Mouse (Mus musculus): ENCODE results near the gene Akap9. TPM values are rescaled to one million over a fixed set of nuclear protein-coding genes. Genes with fewer than 3 reads are reported as not detected.
"Not testable (repeated sequence)": the region's sequence is repeated elsewhere in the genome, so short reads cannot be mapped to it uniquely, and the experiment has no call there.

Akap9 gene
- polyA plus RNA-seq (2012; rRNA removed), result 11.7 and 13.9 TPM in 2 replicates

DNA sequence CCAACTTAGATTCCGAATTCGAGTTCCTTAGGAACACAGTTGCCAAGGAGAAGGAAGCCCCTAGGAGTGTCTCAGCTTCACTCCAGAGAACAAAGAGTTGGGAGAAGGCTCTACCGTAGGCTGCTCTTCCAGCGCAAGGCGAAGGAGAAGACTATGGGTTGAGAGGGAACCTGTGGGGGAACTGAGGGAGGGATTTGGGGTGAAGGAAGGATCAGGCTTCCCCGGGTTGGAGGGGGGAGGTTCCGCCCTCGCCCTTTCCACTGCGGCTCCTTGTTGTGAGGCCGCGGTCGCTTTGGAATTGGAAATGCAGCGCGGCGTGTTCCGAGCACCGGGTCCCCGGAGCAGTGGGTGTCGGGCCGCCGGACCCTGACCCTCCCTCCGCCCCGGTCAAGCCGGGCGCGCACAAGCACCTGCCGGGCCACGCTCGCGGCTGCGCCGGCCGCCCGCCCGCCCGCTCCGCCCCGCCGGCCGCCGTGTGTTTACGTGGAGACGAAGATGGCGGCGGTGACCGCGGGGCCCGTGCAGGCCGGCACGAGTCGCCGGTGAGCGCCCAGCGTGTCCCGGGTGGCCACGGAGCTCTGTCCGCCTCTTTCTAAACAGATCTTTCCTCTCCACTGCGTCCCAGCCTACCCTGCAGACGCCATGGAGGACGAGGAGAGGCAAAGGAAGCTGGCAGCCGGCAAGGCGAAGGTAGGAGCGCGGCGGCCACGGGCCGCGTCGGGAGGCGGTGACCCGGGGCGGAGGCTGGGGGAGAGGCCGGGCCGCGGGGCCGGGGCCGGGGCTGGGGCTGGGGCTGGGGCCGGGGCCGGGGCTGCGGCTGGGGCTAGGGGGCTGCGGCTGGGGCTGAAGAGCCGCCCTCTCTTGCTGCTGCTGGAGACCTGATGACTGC is at the start of gene Akap9:
TSS of gene Akap9 (plus strand) at position 254 of the 889 bp plus-strand sequence.
- Histone ChIP-seq H3K4me3 (ENCODE audit: control insufficient read depth, insufficient read depth, low read length) (peak within 1 kb of the TSS; percentile 100), H3K27me3 (ENCODE audit: control insufficient read depth, insufficient read depth, low read length) (no peaks in the 10 kb centered on the region), H3K4me1 (replicated peaks; ENCODE audit: control insufficient read depth, insufficient read depth, low read length) (no peaks in the 10 kb centered on the region; the same call in 1 of the 2 replicates), H3K36me3 (ENCODE audit: control insufficient read depth, insufficient read depth, low read length) (no peaks in the 10 kb centered on the region), H3K27ac (ENCODE audit: control insufficient read depth, insufficient read depth, low read length) (no peak within 1 kb of the TSS)
- TF ChIP-seq POLR2A (IDR thresholded peaks at IDR 0.05; ENCODE audit: control insufficient read depth, extremely low read depth, insufficient read depth, low read length, poor library complexity) (no peak; the same call in 1 of the 2 replicates), CTCF (IDR thresholded peaks at IDR 0.05; ENCODE audit: borderline replicate concordance, control insufficient read depth, extremely low read depth, insufficient read depth, low read length, poor library complexity) (peak; percentile 47; the same call in 1 of the 2 replicates)
- 1% methylated on average over 79 of the region's 82 CpGs for WGBS
- peak; percentile 59 for DNase-seq

DNA sequence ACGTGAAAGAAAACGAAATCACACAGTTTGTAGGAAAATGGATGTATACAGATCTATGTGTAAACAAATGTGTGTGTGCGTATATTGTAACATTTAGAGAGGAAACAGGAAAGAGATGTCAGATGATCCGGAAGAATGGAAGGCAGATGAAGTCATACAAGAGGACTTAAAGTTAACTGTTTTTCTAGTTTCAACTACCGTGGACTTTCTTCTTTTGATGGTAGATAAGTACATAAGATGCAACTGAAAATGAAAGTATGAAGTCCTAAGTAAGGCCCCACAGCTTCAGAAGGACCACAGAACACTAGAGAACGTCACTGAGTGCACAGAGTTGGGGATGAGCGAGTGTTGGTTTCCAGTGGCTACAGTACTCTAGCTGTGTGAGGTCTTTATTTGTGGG is 41.0 kb upstream of the Akap9 start:
- 71% methylated on average over 7 of the region's 7 CpGs for WGBS

DNA sequence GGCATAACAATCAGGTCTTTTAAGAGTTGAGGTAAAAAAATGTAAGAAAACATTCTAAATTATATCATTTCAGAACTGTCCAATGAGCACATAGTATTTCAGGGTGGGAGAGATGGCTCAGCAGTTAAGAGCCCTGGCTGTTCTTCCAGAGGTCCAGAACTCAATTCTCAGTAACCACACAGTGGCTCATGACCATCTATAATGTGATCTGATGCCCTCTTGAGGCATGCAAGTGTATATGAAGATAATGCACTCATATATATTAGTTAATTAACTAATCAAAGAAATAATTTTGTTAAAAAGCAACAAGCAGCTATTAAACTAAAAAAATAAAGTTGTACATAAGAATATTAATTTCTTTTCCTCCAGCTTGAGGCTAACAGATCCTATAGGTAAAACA is 38.7 kb upstream of the Akap9 start:
- no peak for DNase-seq
- no peak overlapping the region for H3K27ac ChIP-seq (ENCODE audit: control insufficient read depth, insufficient read depth, low read length)
- no peaks in the 10 kb centered on the region for H3K36me3 ChIP-seq (ENCODE audit: control insufficient read depth, insufficient read depth, low read length)
- H3K4me1 ChIP-seq (replicated peaks; ENCODE audit: control insufficient read depth, insufficient read depth, low read length), result no peaks in the 10 kb centered on the region
- H3K27me3 ChIP-seq (ENCODE audit: control insufficient read depth, insufficient read depth, low read length), result no peaks in the 10 kb centered on the region
- TF ChIP-seq POLR2A (IDR thresholded peaks at IDR 0.05; ENCODE audit: control insufficient read depth, extremely low read depth, insufficient read depth, low read length, poor library complexity) (no peak), CTCF (IDR thresholded peaks at IDR 0.05; ENCODE audit: borderline replicate concordance, control insufficient read depth, extremely low read depth, insufficient read depth, low read length, poor library complexity) (no peak)
- H3K4me3 ChIP-seq (ENCODE audit: control insufficient read depth, insufficient read depth, low read length), result no peak overlapping the region

More for the DNA sequence above, 41.0 kb upstream of the Akap9 start:
- not testable (repeated sequence) for H3K27me3 ChIP-seq (ENCODE audit: control insufficient read depth, insufficient read depth, low read length); H3K36me3 ChIP-seq (ENCODE audit: control insufficient read depth, insufficient read depth, low read length); H3K4me1 ChIP-seq (replicated peaks; ENCODE audit: control insufficient read depth, insufficient read depth, low read length); H3K4me3 ChIP-seq (ENCODE audit: control insufficient read depth, insufficient read depth, low read length); H3K27ac ChIP-seq (ENCODE audit: control insufficient read depth, insufficient read depth, low read length); DNase-seq

DNA sequence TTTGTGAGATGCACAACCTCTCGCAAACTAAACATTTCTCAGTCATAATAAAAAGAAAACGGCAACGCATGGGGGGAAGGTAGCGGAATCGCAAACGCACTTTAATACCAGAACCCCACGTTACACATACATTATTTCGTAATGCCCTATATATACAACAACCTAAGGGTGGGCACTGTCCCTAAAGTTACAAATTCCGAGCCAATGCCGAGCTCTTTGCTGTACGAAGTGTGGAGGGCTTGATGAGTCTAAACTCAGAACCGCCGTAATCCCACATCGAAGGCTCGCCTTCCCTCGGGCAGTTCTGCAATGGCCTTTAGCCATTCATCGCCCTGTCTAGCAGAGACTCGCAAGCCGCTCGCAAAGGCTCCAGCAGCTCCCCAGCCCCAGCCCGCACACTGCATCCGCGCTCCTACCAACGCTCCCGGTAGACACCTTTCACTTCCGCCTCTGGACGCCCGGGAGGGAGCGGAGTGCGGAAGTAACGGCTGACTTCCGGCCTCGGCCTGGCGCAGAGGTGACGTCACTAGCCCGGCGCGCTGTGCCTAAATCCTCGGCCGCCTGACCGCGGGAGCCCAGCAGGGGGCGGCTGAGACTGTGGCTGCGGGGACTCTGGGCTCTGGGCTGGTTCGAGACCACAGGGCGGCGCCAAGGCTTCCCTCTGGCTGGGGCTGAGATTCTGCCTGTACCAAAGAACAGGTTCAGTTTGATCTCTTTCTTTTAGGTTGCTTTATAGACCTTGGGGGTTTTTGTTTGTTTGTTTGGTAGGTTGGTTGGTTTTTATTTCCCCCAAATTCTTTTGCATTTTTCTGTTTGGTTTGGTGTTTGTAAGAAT is 34.2 kb upstream of the Akap9 start, which contains the start of gene Mterf1a:
TSS of gene Mterf1a (minus strand) at position 475 of the 835 bp plus-strand sequence.
- 6% methylated on average over 10 of the region's 47 CpGs for WGBS
- peak; percentile 24 for DNase-seq
- H3K27me3 ChIP-seq (ENCODE audit: control insufficient read depth, insufficient read depth, low read length); H3K4me1 ChIP-seq (replicated peaks; ENCODE audit: control insufficient read depth, insufficient read depth, low read length); H3K36me3 ChIP-seq (ENCODE audit: control insufficient read depth, insufficient read depth, low read length); H3K27ac ChIP-seq (ENCODE audit: control insufficient read depth, insufficient read depth, low read length); H3K4me3 ChIP-seq (ENCODE audit: control insufficient read depth, insufficient read depth, low read length): not testable (repeated sequence)

DNA sequence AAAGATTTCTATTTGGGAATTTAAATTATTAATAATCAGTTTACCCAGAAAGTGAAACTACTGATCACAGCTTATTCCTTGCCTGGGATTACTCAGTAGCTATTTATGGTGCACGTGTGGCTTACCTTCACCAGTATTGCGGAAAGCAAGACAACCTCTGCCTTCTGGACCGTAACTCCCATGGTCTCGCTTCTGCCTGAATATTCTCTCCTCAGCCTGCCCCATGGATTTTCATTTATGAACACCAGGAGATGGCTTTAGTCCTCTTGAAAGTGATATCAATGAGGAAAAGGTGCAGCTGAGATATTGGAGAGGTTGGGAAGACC is 33.6 kb upstream of the Akap9 start:
- WGBS, result 98% methylated on average over 4 of the region's 4 CpGs

DNA sequence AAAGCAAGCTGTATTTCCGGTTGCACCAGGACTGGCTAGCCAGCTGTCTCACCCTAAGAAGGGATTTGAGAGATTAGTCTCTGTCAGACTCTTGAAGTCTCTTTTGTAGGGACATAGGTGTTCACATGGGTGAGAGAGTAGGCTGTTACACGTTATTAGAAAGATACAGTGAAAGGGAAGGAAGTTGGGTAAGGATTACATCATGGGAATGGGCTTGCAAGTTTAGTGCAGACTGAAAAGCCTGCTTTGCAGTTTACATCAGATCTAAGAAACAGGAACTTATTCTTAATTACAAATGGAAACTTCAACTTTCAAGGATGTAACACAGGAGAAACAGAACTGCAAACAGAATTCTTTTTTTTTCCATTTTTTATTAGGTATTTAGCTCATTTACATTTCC is 22.4 kb upstream of the Akap9 start:
- WGBS, result 45% methylated on average over 2 of the region's 2 CpGs
- DNase-seq, result no peak
- Histone ChIP-seq H3K27ac (ENCODE audit: control insufficient read depth, insufficient read depth, low read length) (no peak overlapping the region), H3K36me3 (ENCODE audit: control insufficient read depth, insufficient read depth, low read length) (no peaks in the 10 kb centered on the region), H3K4me3 (ENCODE audit: control insufficient read depth, insufficient read depth, low read length) (no peak overlapping the region), H3K27me3 (ENCODE audit: control insufficient read depth, insufficient read depth, low read length) (no peaks in the 10 kb centered on the region), H3K4me1 (replicated peaks; ENCODE audit: control insufficient read depth, insufficient read depth, low read length) (no peaks in the 10 kb centered on the region)
- TF ChIP-seq POLR2A (IDR thresholded peaks at IDR 0.05; ENCODE audit: control insufficient read depth, extremely low read depth, insufficient read depth, low read length, poor library complexity) (no peak), CTCF (IDR thresholded peaks at IDR 0.05; ENCODE audit: borderline replicate concordance, control insufficient read depth, extremely low read depth, insufficient read depth, low read length, poor library complexity) (no peak)

More for the DNA sequence above, 33.6 kb upstream of the Akap9 start:
- not testable (repeated sequence) for H3K36me3 ChIP-seq (ENCODE audit: control insufficient read depth, insufficient read depth, low read length); H3K27me3 ChIP-seq (ENCODE audit: control insufficient read depth, insufficient read depth, low read length); H3K4me3 ChIP-seq (ENCODE audit: control insufficient read depth, insufficient read depth, low read length); H3K27ac ChIP-seq (ENCODE audit: control insufficient read depth, insufficient read depth, low read length); H3K4me1 ChIP-seq (replicated peaks; ENCODE audit: control insufficient read depth, insufficient read depth, low read length); DNase-seq

DNA sequence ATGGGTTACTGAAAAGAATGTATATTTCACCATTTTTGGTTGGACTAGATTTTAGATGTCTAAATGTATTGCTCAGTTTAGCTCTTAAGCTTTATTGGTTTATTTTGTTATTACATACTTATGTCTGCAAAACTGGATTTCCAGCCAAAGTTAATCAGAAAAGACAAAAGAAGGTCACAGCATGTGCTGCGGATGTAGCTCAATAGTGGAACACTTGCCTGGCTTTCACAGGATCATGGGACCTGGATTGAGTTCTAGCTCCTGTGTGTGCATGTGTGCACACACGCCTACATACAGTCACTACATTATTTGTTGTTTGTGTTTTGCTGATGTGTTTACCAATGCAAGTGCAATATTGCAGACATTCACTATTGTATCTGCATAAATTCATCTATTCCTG is 5.5 kb upstream of the Akap9 start:
- TF ChIP-seq CTCF (IDR thresholded peaks at IDR 0.05; ENCODE audit: borderline replicate concordance, control insufficient read depth, extremely low read depth, insufficient read depth, low read length, poor library complexity) (no peak), POLR2A (IDR thresholded peaks at IDR 0.05; ENCODE audit: control insufficient read depth, extremely low read depth, insufficient read depth, low read length, poor library complexity) (no peak)
- WGBS, result 96% methylated on average over 2 of the region's 2 CpGs
- no peak for DNase-seq

More for the DNA sequence above, 5.5 kb upstream of the Akap9 start:
- Histone ChIP-seq H3K36me3 (ENCODE audit: control insufficient read depth, insufficient read depth, low read length) (no peaks in the 10 kb centered on the region), H3K27me3 (ENCODE audit: control insufficient read depth, insufficient read depth, low read length) (no peaks in the 10 kb centered on the region), H3K4me3 (ENCODE audit: control insufficient read depth, insufficient read depth, low read length) (no peak overlapping the region), H3K4me1 (replicated peaks; ENCODE audit: control insufficient read depth, insufficient read depth, low read length) (no peaks in the 10 kb centered on the region), H3K27ac (ENCODE audit: control insufficient read depth, insufficient read depth, low read length) (no peak overlapping the region)
